Mouse (Mus musculus) left cerebral cortex, adult 2 months (tissue): ENCODE data around the gene Ctdspl. TPM values are rescaled to one million over a fixed set of nuclear protein-coding genes. Genes with fewer than 3 reads are reported as not detected.
A peak's percentile ranks its signal among the peaks of the same experiment; 100 is the strongest.

Experiments
- DNase-seq, 2 experiments: peaks; one replicate each; pipeline ENCODE4 v3.0.0; 2021 to 2022; ENCODE audit warnings: low spot score in 2 of 2, mixed read lengths in 1 of 2; ENCODE audit errors: extremely low spot score in 1 of 2
- H3K27ac ChIP-seq: fragments of 200-600 bp; 2 replicates; pipeline ENCODE4 v1.8.1; 2022
- H3K4me3 ChIP-seq: fragments of 200-600 bp; 2 replicates; pipeline ENCODE4 v1.8.1; 2022
- CTCF ChIP-seq: fragments of 200-600 bp; IDR thresholded peaks from 2 replicates; pipeline ENCODE4 v1.8.1; 2022; ENCODE audit warnings: antibody characterized with exemption, mild to moderate bottlenecking, moderate library complexity
- intact Hi-C: fragments of 180-260 bp; cut with DNase I; formaldehyde crosslinking; loops from one replicate; pipeline ENCODE4 v1.15.1; 2025
- total RNA-seq, 2 experiments: library from RNA; stranded (reverse); gene quantifications; 2 replicates each; pipeline ENCODE4 v1.2.3; 2021

Ctdspl gene
- total RNA-seq, 2 experiments from 2014 or later = 33.9 to 37.5 TPM

- Histone ChIP-seq H3K27ac (no peak overlapping the region), H3K4me3 (no peak overlapping the region)
- intact Hi-C loops = no loop called here
- no peak for TF ChIP-seq CTCF
- DNase-seq = no peak
Observed at GRCm38 (mm10) chr9:118997241-118997640, 71.0 kb downstream of the Ctdspl start.

- no peak for DNase-seq
- Histone ChIP-seq H3K27ac (no peak overlapping the region), H3K4me3 (no peak overlapping the region)
- intact Hi-C loops = no loop called here
- TF ChIP-seq CTCF = no peak
Observed at GRCm38 (mm10) chr9:119000196-119000595, 73.9 kb downstream of the Ctdspl start.

GRCm38 (mm10) chr9:119002267-119002666, 76.0 kb downstream of the Ctdspl start:
- H3K4me3 ChIP-seq = no peak overlapping the region
- intact Hi-C loops = no loop called here
- DNase-seq = no peak
- peak overlapping the region; percentile 29 for H3K27ac ChIP-seq
- no peak for TF ChIP-seq CTCF

GRCm38 (mm10) chr9:119003990-119004702, 77.9 kb downstream of the Ctdspl start:
- TF ChIP-seq CTCF = no peak
- Histone ChIP-seq H3K4me3 (peak overlapping the region; percentile 9; the same call in 1 of the 2 replicates), H3K27ac (peak overlapping the region; percentile 82)
- peak; percentile 47 for DNase-seq
- intact Hi-C loops = loop anchor here (1.0 to 2.0 kb wide), 3 partner anchors 29 to 77 kb away; no protein-coding TSS in a partner anchor

GRCm38 (mm10) chr9:119004703-119005076, 78.4 kb downstream of the Ctdspl start:
- intact Hi-C loops = loop anchor here (1.0 to 2.0 kb wide), 3 partner anchors 29 to 77 kb away; no protein-coding TSS in a partner anchor
- peak overlapping the region; percentile 9; the same call in 1 of the 2 replicates for H3K4me3 ChIP-seq
- H3K27ac ChIP-seq = peak overlapping the region; percentile 82
- DNase-seq = no peak
- no peak for TF ChIP-seq CTCF

GRCm38 (mm10) chr9:119005303-119006029, 79.2 kb downstream of the Ctdspl start:
- intact Hi-C loops = loop anchor here (2.0 kb wide), 1 partner anchor 57 kb away; no protein-coding TSS in a partner anchor
- Histone ChIP-seq H3K4me3 (no peak overlapping the region; the same call in 1 of the 2 replicates), H3K27ac (peak overlapping the region; percentile 82)
- no peak for TF ChIP-seq CTCF
- no peak for DNase-seq

GRCm38 (mm10) chr9:119007266-119007665, 81.0 kb downstream of the Ctdspl start:
- intact Hi-C loops = no loop called here
- H3K27ac ChIP-seq = peak overlapping the region; percentile 82
- no peak for DNase-seq
- no peak for TF ChIP-seq CTCF
- no peak overlapping the region for H3K4me3 ChIP-seq

GRCm38 (mm10) chr9:119008871-119009270, 82.6 kb downstream of the Ctdspl start:
- TF ChIP-seq CTCF = no peak
- intact Hi-C loops = no loop called here
- peak overlapping the region; percentile 82; the same call in 1 of the 2 replicates for H3K27ac ChIP-seq
- H3K4me3 ChIP-seq = no peak overlapping the region
- DNase-seq = no peak

- no peak for DNase-seq
- Histone ChIP-seq H3K27ac (no peak overlapping the region), H3K4me3 (no peak overlapping the region)
- no peak for TF ChIP-seq CTCF
- intact Hi-C loops = no loop called here
Observed at GRCm38 (mm10) chr9:119010156-119010710, 84.0 kb downstream of the Ctdspl start.

GRCm38 (mm10) chr9:119016785-119017507, 90.7 kb downstream of the Ctdspl start:
- intact Hi-C loops = no loop called here
- H3K27ac ChIP-seq = peak overlapping the region; percentile 80
- DNase-seq = no peak

GRCm38 (mm10) chr9:119021731-119022130, 95.5 kb downstream of the Ctdspl start:
- intact Hi-C loops = no loop called here
- Histone ChIP-seq H3K27ac (no peak overlapping the region), H3K4me3 (no peak overlapping the region)
- no peak for TF ChIP-seq CTCF
- DNase-seq = no peak

More at GRCm38 (mm10) chr9:119016785-119017507, 90.7 kb downstream of the Ctdspl start:
- no peak for TF ChIP-seq CTCF
- H3K4me3 ChIP-seq = no peak overlapping the region
